Mouse (Mus musculus): ENCODE results near the gene Atp5f1.

The Atp5f1 gene

DNA sequence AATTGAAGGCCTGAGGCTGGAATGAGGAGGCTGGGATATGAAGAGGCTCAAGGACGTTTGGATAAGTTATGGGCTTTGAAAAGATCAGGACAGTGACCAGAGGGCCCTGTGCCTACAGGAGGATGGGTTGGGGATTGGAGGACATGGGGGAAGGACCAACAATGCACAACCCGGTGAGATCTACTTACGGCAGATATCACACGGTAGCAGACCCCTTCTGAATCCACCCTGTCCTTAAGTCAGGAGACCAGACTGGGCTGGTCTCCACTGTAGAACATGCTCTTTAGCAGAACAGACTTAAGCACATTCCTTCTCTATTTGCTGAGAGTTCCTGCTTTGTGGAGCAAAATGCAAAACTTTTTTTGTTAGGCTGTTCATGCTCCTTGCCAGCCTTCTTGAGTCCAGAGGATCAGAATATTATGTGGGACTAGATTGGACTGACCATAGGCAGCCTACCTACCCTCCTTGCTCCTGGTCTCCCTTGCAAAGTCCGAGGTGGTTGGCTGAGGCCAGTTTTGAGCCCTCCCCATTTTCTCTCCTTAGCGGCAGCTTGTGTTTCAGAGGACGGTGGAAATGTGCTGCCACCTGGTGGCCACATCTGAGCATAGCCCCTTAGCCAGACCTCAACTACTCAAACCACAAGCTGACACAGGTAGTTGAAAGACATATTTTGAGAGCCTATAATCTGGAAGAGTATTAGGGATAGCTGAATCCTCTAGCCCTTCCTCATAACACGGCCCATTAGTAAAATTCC lies 60.3 kb downstream of the Atp5f1 start:
- peak; percentile 59 to 73 for DNase-seq

DNA sequence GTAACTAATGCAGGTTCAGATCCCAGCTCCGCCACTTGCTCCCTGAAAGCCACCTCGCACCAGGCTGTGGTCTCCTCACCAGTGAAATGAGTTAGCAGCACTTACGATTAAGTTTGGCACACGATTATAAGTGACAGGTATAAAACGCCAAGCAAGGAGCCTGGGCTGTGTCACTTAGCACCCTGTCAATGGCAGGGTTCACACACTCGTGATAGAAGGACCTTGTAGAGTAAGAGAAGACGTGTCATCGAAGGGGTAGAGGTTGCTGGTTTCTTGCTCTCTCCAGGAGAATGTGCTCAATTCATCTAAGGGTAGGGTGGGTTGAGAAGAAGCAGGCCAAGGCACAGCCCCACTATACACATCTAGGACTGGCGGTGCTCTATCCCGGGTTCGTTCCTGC lies 61.0 kb downstream of the Atp5f1 start:
- DNase-seq = no peak

DNA sequence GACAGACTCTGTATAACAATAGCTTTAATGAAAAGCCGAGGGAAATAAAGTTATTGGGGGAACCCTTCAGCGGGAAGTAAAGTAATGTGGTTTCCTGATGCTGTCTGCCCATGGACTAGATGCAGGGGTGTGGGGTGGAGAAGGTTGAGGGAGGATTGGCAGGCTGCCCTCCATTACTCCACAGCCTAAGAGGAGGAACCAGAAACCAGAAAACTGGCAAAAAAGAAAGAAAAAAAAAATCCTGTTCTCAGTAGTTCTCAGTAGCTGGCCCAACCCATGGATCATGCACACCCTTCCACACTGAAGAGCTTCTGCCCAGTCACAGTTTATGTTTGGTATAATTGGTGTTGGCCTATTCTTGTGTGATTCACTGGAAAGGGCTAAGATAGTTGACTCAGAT lies 61.6 kb downstream of the Atp5f1 start:
- DNase-seq = no peak

DNA sequence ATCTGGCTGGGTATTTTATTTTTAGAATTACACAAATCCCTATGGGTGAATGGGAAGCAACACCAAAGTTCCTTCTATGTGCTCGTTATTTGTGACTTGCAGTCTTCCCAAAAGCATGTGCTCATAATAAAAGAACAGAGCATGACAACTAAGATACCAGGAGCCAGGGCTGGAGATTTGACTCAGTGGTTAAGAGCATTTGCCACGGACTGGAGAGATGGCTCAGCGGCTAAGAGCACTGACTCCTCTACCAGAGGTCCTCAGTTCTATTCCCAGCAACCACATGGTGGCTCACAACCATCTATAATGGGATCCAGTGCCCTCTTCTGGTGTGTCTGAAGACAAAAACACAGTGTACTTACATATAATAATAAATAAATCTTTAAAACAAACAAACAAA lies 63.1 kb downstream of the Atp5f1 start:
- no peak for DNase-seq

DNA sequence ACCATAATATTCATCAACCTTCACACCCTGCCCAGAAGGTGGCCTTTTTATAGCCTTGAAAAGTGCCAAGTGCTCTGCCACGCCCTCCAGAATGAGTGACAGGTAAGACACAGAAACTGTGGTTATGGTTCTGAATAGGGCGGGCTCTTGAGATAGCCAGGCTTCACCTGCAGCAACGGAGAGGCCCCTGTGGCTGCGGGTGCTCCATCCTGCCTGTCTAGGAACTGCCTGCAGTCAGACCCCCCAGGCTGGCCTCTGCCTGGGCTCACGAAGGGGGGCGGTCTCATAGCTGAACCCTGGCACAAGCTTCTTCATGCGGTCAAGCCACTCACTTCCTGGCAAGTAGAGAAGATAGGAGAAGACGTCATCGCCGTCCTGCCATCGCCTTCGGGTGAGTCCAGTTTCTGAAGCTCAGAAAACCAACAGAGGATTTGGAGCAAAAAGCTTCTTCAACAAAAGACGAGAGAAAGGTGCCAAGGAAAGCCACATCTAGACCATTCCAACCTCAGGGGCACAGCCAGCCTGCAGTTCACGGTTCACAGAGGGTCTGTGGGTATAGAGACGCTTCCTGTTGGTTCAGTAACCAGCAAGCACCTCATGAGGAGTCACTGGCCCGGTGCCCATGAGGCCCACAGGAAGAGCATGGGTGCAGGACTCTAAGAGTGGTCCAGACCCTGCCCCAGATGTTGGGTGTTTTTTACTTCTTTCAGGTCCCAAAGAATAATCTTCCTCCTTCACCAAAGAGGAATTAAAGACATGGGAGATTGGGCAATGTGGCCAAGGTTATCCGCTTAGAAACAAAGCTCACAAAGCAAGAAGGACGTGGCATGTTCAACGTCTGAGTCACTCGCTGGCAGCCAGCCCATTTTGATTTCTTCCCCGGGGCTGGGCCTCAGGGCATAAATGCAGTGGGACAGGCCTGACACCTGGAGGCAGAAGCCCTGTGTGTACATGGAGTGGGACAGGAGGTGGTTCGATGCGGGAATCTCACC lies 65.0 kb downstream of the Atp5f1 start:
- DNase-seq = peak; percentile 76 to 83

DNA sequence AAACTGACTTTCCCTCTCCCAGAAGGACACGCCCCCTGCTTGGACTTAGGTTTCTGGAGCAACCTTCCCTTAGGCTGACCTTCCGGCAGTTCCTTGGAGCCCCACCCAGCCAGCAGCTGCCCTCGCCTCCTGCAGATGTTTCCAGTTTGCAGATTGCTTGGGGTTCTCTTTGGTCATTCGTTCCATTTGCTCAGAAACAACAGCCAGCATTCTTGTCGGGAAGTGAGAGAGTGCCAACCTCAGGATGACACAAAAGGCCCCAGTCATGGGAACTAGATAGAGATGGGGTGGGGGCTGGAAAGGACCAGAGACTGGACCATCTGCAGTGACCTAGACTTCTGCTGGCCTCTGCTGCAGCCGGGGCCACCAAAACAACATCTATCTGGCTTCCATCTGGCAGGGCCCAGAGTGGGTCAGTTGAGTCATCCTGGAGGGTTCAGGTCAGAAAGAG lies 65.9 kb downstream of the Atp5f1 start:
- peak in 1 of 2 experiments; percentile 33 for DNase-seq
